Mouse (Mus musculus) left cerebral cortex, postnatal 36 days (tissue): ENCODE measurements at regions not wholly inside any gene's neighbourhood (a gene's known extent, or its start where the extent isn't known, plus 50 kb on each side); places are given as distances from the start of the nearest gene placed in this dataset.
"Not testable (repeated sequence)": the region's sequence is repeated elsewhere in the genome, so short reads cannot be mapped to it uniquely, and the experiment has no call there.

Experiments used
- DNase-seq, 2 experiments: peaks; one replicate each; pipeline ENCODE4 v3.0.0; 2021 to 2022; ENCODE audit warnings: low spot score in 2 of 2, mixed read lengths in 1 of 2
- intact Hi-C: fragments of 180-260 bp; cut with DNase I; formaldehyde crosslinking; loops from one replicate; pipeline ENCODE4 v1.15.1; 2025

DNA sequence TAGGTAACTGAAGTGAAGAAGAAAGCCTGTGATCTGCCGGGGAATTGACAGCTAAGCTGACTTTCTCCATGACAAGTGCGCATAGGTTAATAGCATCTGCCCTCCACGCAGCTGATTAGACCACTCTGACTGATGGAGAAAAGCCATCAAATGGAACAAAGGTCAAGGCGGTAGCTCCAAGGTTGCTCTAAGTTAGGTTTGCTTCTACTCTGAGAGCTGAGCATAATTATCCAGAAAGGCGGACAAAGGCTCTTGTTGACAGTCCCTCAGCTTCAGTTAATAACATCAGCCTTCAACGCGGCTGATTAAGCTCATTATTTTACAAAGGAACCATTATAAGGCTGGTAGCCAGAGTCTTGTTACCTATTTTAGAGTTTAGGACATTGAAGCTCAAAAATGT is 54.0 kb upstream of the Enpep start:
- intact Hi-C loops = no loop called here
- DNase-seq = no peak

DNA sequence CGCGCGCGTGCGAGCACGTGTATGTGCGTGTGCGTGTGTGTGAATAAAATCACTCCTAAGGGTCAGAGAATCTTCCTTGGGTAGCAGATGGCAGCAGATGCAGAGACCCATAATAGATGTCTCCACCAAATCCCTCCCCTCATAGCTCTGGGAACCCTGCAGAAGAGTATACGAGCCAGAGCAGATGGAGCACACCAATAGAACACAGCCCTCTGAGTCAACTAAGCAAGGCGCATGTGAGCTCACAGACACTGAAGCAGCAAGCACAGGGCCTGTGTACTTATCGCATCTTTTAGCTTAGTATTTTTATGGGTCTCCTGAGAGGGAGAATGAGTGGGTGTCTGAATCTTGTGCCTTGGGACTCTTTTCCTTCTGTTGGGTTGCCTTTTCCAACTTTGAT is 58.0 kb upstream of the Enpep start:
- DNase-seq = no peak
- intact Hi-C loops = no loop called here

DNA sequence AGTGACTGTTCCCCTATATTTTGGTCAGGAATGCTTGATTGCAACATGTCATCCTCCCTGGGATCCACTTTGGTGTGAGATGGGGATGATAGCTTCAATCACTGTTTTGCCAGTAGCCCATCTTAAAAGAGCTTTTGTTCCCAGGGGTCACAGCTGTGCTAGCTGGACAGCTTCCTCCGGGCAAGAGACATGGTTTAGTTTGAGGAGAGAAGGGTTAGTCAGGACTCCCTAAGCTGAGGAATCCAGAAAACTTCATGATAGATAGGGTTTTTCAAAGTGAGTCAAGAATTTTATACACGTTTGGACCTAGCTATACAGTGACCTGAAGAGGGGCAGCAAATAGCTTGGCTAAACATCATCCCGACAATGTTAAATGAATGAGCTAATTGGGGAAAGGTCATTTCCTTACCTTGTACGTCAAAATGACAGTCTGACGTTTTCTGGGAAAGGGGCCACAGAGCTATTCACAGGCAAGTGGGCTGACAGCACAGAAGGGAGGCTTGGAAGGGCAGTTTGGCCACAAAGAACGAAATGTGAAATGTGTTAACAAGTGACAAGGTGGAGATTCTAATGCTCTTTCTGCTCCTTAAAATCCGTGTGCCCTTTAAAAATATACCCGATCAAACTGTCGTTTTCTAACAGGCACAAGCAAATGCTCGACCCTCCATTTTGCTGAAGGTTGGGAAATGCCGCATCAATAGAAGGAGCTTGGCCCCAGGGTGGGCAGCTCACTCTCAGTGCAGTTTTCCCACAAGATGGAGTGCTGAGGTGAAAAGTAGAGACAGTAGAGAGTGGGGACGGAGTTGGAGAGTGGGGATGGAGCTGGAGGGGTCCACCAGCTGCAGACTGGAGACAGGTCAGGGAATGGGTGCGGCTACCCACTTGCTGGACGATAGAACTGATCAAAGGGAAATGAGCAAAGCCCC is 59.6 kb upstream of the Enpep start:
- no peak for DNase-seq
- intact Hi-C loops = no loop called here

DNA sequence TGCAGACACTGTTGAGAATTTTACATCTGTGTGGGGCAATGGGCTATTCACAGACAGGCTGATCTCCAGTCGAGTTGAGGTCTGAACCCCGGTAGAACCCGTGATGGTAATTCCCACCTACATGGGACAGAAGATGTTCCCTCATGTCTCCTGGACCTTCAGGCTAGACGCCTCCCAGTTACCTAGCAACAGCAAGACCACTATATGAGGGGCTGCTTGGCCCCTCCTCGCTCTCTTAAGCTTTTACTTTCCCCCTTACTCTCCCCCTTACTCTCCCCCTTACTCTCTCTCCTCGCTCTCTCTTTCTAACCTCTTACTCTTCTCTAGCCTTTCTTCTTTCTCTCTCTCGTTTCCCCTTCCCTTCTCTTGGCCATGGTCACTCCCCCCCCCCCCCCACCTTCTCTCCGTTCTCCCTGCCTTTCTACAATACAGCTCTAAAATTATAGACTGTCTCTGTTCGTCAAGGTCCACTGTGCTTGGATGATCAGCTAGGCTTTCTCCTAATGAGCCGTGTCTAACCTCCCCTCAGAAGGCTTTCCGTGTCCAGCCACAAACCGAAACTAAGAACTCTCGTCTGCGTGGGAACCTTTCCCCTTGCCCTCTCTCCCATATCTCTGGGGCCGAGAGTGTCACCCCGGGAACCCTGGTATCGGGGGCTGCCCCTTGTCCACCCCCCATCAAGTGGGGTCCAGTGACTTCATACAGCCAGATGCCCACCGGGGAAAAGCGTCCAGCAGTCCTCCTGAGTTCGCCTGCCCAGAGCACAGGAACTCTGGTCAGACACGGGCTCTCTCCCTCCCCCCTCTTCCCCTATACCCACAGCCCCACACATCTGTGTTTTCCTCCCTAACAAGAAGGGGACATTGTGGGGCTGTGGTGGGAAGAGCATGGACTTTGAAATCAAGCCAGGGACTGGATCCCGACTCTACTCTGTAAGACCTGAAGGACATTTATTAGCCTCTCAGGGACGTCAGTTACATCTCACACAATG is 60.6 kb upstream of the Enpep start:
- DNase-seq = no peak
- intact Hi-C loops = no loop called here

DNA sequence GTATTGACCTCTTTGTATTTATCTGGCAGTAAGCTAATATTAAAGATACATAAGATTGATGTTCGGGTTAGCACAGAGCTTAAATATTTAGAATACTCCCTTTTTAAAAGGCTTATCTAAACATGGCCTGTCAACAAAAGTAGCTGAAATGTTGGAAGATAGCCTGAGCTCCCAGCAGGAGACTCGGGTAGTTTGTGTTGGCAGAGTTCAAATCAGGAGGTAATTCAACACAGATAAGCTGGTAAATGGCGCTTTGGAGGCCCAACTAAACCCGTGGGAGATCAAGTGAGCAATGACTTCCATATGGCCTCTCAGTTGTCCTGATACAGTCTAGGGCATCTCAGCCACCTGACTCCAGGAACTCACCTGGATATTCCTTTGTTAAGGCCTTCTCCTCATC is 65.0 kb upstream of the Enpep start:
- intact Hi-C loops = no loop called here
- DNase-seq = no peak

DNA sequence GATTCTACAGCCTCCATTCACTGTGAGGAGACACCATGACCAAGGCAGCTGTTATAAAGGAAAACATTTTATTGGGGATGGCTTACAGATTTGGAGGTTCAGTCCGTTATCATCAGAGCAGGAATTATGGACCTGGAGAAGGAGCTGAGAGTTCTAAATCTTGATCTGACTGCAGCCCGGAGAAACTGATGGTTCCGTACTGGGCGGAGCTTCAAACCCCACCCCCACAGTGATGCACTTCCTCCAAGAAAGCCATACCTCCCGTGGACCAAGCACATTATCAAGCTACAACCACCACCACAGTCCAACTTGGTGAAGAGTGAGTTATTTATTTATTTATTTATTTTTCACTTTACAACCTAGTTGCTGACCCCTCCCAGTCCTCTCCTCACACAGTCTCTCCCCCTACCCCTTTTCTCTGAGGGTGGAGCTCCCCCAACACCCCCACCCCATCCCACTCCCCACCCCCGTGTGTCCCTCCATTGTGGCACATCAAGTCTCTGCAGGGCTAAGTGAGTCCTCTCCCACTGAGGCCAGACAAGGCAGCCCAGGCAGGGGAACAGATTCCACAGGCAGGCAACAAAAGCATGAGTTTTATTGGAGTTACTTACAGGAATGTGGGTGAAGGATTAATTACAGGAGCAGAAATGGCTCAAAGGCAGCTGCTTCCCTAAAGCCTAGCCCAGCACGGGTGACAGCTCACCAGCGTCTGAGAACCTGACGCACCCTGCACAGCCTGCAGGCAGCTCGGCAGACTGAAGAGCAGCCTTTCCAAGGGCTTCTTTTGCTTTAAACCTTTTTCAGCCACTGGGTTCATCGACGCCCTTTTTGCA is 67.8 kb upstream of the Enpep start:
- no peak for DNase-seq
- intact Hi-C loops = no loop called here

DNA sequence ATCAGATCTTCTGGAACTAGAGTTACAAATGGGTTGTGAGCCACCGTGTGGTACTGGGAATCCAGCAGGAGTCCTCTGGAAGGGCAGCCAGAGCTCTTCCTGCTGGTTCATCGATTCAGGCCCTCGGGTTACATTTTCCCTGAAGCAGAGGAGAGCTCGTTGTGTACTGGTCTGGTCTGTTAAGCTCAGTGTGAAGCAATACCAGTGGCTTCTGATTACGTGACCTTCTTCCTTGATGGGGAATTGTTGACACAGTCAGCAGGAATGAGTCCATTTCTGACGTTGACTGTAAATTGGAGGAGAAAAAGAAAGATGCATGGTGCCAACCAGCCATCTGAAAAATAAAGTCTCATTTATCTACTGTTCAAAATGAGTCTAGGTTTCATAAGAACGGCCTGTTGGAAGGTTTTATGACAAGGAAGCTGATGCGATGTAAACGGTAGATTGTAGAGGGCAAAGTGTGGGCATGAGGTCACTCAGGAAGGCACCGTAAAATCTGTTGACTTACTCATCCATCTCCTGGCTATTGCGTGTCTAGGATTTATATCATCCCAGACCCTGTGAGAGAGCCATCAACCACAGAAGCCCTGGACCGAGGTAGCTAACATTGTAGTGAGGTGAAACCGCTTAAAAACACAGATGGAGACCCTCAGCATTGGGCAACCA is 79.0 kb upstream of the Enpep start:
- DNase-seq = no peak
- intact Hi-C loops = no loop called here

DNA sequence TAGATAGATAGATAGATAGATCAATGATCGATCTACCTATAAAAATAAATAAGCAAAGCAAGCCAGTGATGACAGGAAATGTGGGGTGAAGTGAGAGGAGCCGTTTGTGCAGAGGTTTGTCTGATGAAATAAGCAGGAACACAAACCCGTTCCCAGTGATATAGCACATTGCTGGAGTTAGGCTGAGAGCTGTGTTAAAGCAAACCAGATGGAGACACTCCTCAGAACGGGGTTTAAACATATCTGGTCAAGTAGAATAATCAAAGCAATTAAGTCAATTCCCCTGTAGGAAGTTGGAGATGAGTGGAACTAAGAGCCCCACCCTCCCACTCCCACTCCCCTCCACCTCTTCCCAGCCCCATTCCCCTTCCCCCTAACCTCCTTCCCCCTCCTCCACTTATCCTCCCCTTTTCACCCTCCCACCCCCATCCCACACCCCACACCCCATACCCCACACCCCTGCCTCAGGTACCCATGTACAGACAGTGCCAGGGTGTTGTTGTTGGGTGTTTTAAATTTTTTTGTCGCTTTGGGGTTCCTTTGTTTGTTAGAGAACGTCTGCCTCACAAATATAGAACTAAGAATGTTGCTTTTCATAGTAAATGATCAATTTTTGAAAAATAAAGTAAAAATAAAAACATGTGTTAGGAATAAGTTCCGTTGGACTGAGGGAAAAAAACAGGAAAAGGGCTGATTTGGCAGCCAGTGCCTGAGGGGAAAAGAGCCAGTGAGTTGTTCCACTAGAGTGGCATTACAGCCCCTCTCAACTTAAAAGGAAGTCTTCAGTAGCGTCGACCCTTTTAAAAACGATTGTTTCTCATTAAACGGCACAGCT is 79.8 kb upstream of the Enpep start:
- intact Hi-C loops = no loop called here
- no peak for DNase-seq

DNA sequence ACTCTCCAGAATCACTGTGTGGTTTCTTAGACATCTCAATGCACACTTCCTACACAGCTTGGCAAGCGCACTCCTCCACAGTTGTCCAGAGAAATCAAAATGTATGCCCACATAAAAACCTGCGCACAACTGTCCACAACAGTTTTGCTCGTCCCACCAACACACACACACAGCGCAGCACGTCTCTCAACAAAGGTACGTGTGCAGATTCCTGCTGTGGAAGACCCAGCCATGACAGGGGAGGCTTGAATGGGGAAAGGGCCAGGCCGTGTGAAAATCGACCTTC is 80.4 kb upstream of the Enpep start:
- intact Hi-C loops = no loop called here
- peak; percentile 9 to 14 for DNase-seq

DNA sequence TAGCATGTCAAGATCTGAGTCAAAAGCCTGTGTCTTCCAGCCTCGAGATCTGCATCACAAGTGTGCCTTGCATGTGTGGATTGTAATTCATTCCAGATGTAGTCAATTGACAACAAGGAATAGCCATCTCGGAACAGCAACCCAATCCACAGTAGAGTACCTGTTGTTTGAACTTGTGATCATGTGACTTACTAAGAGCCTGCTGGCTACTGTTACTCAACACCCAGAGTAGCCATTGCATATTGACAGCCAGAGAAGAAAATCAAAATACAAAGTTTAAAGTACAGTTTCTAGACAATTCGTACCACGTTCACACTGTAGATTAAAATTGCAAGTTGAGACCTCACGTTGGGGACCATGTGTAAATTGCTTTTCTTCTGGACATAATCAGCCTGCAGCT is 83.1 kb upstream of the Enpep start:
- no peak for DNase-seq
- intact Hi-C loops = no loop called here

DNA sequence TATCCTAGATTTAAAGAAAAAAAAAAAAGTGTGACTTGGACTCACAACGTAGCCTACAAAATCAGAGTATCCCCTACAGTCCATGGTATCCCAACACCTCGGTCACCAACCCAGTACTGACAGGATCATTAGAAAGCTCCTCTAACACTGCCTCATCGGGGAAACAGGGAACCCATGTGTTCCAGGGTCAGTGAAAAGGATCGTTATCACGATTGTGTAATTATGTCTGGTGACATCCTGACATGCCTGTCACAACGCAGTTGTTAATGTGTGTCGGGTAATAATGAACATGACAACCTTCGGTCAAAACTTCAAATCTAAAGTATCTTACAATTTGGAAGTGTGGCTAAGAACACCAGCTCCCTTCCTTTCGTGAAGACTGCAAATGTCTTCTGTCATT is 83.8 kb upstream of the Enpep start:
- intact Hi-C loops = no loop called here

DNA sequence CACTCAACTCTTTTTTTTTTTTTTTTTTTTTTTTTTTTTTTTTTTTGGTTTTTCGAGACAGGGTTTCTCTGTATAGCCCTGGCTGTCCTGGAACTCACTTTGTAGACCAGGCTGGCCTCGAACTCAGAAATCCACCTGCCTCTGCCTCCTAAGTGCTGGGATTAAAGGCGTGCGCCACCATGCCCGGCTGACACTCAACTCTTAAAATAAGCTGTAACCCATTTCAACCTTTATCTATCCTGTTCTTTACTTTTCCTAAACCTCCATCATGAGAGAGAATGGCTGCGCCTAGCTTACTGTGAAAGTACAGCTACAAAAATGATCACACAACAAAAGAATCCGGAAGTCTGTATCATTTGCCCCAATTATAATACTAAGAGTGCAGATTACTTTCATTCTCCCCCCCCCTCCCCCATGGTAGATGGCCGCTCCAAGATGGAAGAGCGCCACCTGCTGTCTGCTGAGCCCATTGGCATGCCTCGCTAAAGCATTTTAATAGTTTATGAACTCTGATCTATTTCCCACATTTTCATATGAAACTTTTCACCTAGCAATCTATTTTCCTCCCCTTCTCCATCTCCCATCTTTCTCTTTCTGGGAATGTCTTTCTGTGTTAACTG is 89.2 kb upstream of the Enpep start:
- DNase-seq = not testable (repeated sequence)
- intact Hi-C loops = loop anchor here (2.0 to 5.0 kb wide), 2 partner anchors 113 to 261 kb away; no protein-coding TSS in a partner anchor

More for the DNA sequence above, 83.8 kb upstream of the Enpep start:
- DNase-seq = no peak

DNA sequence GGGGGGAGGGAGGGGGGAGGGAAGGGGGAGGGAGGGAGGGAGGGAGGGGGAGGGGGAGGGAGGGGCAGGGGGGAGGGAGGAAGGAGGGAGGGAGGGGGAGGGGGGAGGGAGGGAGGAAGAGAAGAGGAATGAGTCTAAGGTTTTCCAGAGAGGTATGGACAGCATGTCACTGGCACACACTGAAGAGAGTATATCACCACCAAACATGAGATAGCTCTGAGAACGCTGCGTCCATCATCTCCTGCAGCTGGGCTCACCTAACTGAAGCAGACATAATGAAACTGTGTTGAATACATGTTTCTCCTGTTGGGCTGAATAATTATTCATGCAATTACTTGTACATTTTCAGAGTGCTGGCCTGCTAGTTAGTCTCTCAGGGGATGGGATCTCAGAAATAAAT is 96.2 kb upstream of the Enpep start:
- intact Hi-C loops = no loop called here

DNA sequence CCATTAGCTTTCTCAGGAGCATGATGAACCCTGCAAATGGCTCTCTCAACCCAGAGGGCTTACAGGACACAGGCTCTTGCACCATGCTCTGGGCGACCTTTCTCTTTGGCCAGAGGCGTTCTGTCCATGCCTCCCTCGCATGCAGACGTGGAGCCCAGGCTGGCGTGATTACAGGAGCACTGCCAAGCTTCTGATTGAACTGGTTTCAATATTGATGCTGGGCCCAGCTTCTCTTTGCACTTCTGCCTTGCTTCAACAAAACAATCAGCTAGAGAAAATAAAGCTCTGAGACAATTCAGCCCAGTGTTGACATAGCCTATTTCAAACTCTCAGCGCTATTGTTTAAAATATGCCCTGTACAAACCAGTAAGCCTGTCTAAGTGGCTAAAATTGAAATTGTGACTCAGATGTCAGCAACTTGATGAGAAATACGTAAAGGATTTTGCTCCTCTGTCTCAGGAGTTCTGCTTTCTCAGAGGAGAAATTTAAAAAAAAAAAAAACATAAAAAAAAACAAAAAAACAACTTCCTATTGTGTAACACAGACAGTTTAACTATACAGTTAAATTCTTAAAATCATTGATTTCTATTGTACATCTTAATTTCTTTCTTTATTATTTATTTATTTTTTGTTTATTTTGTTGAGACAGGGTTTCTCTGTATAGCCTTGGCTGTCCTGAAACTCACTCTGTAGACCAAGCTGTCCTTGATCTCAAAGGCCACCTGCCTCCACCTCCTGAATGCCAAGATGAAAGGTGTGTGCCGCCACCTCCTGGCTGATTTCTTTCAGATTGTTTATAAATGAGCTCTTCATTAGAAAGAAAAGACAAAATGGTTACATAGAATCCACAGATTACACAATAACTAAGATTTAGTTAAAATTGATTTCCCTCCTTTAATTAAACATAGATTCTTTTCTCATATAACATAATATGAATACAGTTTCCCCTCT is 96.9 kb upstream of the Enpep start:
- no peak for DNase-seq
- intact Hi-C loops = no loop called here

More for the DNA sequence above, 96.2 kb upstream of the Enpep start:
- no peak for DNase-seq

DNA sequence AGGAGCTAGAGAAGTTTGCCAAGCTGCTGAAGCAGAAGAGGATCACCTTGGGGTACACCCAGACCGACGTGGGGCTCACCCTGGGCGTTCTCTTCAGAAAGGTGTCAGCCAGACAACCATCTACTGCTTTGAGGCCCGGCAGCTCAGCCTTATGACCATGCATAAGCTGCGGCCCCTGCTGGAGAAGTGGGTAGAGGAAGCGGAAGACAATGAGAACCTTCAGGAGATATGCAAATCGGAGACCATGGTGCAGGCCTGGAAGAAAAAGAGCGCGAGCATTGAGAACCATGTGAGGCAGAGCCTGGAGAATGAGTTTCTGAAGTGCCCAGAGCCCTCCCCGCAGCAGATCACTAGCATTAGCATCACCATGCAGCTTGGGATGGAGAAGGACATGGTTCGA is 98.1 kb upstream of the Elovl6 start:
- DNase-seq = no peak
- intact Hi-C loops = no loop called here

DNA sequence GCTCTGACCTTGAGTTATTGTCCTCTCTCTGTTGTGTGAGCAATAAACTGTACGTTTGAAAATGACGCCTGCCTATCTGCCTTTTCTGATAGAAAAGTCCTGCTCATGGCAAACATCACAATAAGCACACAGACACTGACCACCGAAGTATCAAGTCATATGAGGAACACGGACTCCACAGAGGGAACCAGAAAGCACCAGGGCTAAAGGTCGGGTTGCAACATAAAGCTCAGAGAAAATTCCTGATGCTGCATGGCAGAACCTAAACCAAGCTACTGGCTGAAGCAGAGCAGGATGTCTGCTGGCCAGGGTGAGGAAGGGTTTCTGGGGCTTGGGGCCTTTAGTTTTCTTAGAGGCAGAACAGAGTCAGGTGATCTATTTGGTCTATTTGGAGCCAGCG is 94.5 kb upstream of the Elovl6 start:
- no peak for DNase-seq

DNA sequence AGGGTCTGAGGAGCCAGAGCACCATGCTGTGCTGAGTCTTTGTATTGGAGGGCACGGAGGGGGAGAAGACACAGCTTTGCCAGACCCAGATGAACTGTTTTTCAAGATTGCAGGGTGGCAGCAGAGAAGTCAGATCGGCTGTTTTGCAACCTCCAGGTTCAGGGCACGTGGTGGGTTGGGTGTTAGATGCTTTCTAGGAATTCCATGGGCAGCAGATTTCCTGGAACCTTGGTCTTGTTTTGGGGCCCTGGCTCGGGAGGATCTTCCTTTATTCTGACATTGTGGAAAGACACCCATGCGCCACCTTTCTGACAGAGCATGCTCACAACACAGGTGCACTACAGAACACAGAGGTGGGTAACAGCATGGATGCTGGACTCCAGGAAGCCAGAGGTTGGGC is 89.4 kb upstream of the Elovl6 start:
- no peak for DNase-seq
- intact Hi-C loops = no loop called here

More for the DNA sequence above, 94.5 kb upstream of the Elovl6 start:
- intact Hi-C loops = no loop called here
